Mouse (Mus musculus) adipose tissue, adult 10 weeks (tissue): ENCODE data around the gene Fam208b. TPM values are rescaled to one million over a fixed set of nuclear protein-coding genes. Genes with fewer than 3 reads are reported as not detected.

Source experiments
- polyA plus RNA-seq: library from polyadenylated mRNA; stranded (reverse); fragments of 350-450 nt; fragmentation: Illumina TruSeq; extraction: RNeasy Lipid Tissue Mini Kit (QIAGEN cat#74804); gene quantifications from one replicate; pipeline ENCODE4 v1.2.3, GENCODE M21; 2014; ENCODE audit warnings: low read depth, low replicate concordance

The Fam208b gene
- 16.9 TPM for polyA plus RNA-seq

DNA sequence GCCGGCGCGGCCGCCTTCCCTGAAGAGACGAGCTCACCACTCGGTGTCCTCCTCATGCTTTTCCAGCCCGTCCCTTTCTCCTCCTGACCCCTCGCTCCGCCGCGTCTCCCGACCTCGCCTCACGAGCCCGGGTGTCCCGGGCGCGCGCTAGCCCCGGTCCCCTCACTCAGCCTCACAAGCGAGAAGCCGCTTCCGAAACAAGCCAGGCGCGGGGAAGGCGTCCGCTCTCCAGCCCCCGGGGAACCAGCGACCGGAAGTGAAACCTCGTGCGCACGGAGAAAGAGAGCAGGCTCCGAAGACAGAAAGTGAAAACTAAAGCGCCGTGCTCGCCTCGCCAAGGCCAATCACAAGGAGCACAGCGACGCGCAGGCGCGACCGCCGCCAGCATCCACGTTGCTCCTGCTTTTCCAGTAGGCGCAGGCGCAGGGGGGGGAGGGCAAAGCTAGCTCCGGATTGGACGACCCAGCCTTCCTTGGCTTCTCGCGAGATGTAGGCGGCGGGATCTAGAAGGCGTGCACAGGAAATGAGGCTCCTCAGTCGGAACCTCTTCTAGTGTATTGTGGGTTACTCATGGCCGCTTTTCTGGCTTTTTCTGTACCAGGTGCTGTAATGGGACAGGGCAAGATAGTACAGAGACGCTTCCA lies at the start of gene Fam208b:
Fam208b (minus strand) TSS at position 314 of the 644 bp plus-strand sequence.

GRCm38 (mm10) chr13:3633895-3634811 lies 23.2 kb upstream of the Fam208b start, which contains the start of gene Asb13:
Asb13 (plus strand) TSS chr13:3634032.

DNA sequence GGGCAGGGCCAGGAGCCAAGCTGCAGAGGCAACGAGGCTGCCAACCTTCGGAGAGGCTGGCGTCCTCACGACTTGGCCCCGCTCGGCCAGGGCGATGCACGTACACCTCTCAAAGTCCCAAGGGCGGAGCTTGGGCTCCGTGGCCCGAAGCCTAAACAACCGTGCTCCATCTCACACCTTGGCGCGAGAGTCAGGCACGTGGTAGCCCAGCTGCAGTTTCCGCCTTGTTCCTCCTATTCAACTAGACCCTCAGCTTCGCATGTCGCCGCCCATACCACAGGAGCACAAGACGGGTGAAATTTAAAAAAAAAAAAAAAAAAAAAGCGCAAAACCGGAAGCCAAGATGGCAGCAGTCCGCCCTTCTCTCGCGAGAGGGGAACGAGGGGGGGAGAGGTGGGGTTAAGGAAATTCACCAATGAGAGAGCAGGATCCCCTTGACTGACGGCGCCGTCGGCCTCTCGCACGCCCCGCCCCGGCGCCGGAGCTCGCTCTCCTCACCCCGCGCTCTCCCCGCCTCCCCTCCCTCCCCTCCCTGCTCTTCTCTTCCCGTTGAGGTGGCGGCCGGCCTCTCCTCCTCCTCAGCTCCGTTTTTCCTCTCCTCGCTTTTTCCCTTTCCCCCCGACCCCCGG lies 73.2 kb downstream of the Fam208b start, which contains the start of gene Gdi2:
Gdi2 (plus strand) TSS at position 470 of the 629 bp plus-strand sequence.

Other genes with a start within 250 kb of the Fam208b start
- 311 TPM for gene Gdi2, start 73.0 kb downstream of the Fam208b start, polyA plus RNA-seq
- gene Asb13, start 22.9 kb upstream of the Fam208b start, polyA plus RNA-seq = 14.1 TPM
- 153 TPM for gene Calml3, start 193.2 kb upstream of the Fam208b start, polyA plus RNA-seq
- gene Calm4, start 226.6 kb upstream of the Fam208b start, polyA plus RNA-seq = not detected
- not detected for gene Calm5, start 243.1 kb upstream of the Fam208b start, polyA plus RNA-seq